Mouse (Mus musculus): ENCODE measurements at regions not wholly inside any gene's neighbourhood (a gene's known extent, or its start where the extent isn't known, plus 50 kb on each side); places are given as distances from the start of the nearest gene placed in this dataset.

DNA sequence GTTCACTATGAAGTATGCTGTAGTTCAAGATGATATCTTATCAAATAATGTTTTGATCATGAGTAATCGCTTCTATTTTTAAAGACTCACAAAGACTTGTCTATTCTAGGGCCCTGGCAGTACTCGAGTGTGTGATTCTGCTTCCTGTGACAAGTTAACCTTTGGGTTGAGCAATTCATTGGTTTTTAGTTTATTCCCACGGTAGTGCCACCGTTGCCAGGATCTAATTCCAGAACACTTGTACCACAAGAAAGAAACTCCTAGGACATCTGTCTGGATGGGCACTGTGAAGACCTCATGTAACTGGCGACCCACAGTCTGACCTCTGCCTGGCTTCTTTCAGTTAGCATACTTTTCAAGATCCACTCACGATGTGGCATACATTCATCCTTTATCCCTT lies 134.7 kb upstream of the Mkln1 start:
- Histone ChIP-seq H3K79me3 (ENCODE audit: low read depth) (no peaks in the 10 kb centered on the region), H3K4me3 (ENCODE audit: insufficient read depth, poor library complexity, severe bottlenecking) (no peak overlapping the region), H3K36me3 (ENCODE audit: control insufficient read depth, insufficient read depth) (no peaks in the 10 kb centered on the region), H3K79me2 (ENCODE audit: control insufficient read depth, insufficient read depth) (no peaks in the 10 kb centered on the region), H3ac (ENCODE audit: control insufficient read depth, insufficient read length, low read depth) (no peak overlapping the region), H3K27me3 (ENCODE audit: control insufficient read depth, insufficient read depth, insufficient read length) (no peaks in the 10 kb centered on the region)
- no peak for TF ChIP-seq CTCF (IDR thresholded peaks at IDR 0.05; ENCODE audit: control insufficient read depth, insufficient read depth, insufficient read length)
- TF ChIP-seq CEBPB (IDR thresholded peaks at IDR 0.05; ENCODE audit: low read depth) = no peak
- TF ChIP-seq MYOG (IDR thresholded peaks at IDR 0.05; ENCODE audit: control insufficient read depth, extremely low read depth, insufficient read length) = no peak
- TF ChIP-seq FOSL1 (IDR thresholded peaks at IDR 0.05; ENCODE audit: insufficient read depth, low read length, poor library complexity, severe bottlenecking) = no peak
- TF ChIP-seq MAX (IDR thresholded peaks at IDR 0.05) = no peak
- TF ChIP-seq USF1 (IDR thresholded peaks at IDR 0.05; ENCODE audit: low read depth) = no peak
- no peak for TF ChIP-seq MYOD1 (IDR thresholded peaks at IDR 0.05; ENCODE audit: control insufficient read depth, insufficient read length, low read depth)

GRCm38 (mm10) chr6:31266441-31267040 lies 132.0 kb upstream of the Mkln1 start:
- Histone ChIP-seq H3K4me3 (ENCODE audit: insufficient read depth, poor library complexity, severe bottlenecking) (no peak overlapping the region), H3K36me3 (ENCODE audit: control insufficient read depth, insufficient read depth) (no peaks in the 10 kb centered on the region), H3ac (ENCODE audit: control insufficient read depth, insufficient read length, low read depth) (no peak overlapping the region), H3K27me3 (ENCODE audit: control insufficient read depth, insufficient read depth, insufficient read length) (no peaks in the 10 kb centered on the region), H3K79me3 (ENCODE audit: low read depth) (no peaks in the 10 kb centered on the region), H3K79me2 (ENCODE audit: control insufficient read depth, insufficient read depth) (no peaks in the 10 kb centered on the region)
- TF ChIP-seq MAX (IDR thresholded peaks at IDR 0.05) = no peak
- no peak for TF ChIP-seq CEBPB (IDR thresholded peaks at IDR 0.05; ENCODE audit: low read depth)
- no peak for TF ChIP-seq FOSL1 (IDR thresholded peaks at IDR 0.05; ENCODE audit: insufficient read depth, low read length, poor library complexity, severe bottlenecking)
- no peak for TF ChIP-seq USF1 (IDR thresholded peaks at IDR 0.05; ENCODE audit: low read depth)
- TF ChIP-seq MYOD1 (IDR thresholded peaks at IDR 0.05; ENCODE audit: control insufficient read depth, insufficient read length, low read depth) = no peak
- no peak for TF ChIP-seq MYOG (IDR thresholded peaks at IDR 0.05; ENCODE audit: control insufficient read depth, extremely low read depth, insufficient read length)
- no peak for TF ChIP-seq CTCF (IDR thresholded peaks at IDR 0.05; ENCODE audit: control insufficient read depth, insufficient read depth, insufficient read length)

GRCm38 (mm10) chr6:31268057-31268456 lies 130.5 kb upstream of the Mkln1 start:
- Histone ChIP-seq H3K4me3 (ENCODE audit: insufficient read depth, poor library complexity, severe bottlenecking) (no peak overlapping the region), H3K27me3 (ENCODE audit: control insufficient read depth, insufficient read depth, insufficient read length) (no peaks in the 10 kb centered on the region), H3ac (ENCODE audit: control insufficient read depth, insufficient read length, low read depth) (no peak overlapping the region), H3K79me3 (ENCODE audit: low read depth) (no peaks in the 10 kb centered on the region), H3K79me2 (ENCODE audit: control insufficient read depth, insufficient read depth) (no peaks in the 10 kb centered on the region), H3K36me3 (ENCODE audit: control insufficient read depth, insufficient read depth) (no peaks in the 10 kb centered on the region)
- TF ChIP-seq MYOG (IDR thresholded peaks at IDR 0.05; ENCODE audit: control insufficient read depth, extremely low read depth, insufficient read length) (no peak), MYOD1 (IDR thresholded peaks at IDR 0.05; ENCODE audit: control insufficient read depth, insufficient read length, low read depth) (no peak), FOSL1 (IDR thresholded peaks at IDR 0.05; ENCODE audit: insufficient read depth, low read length, poor library complexity, severe bottlenecking) (no peak), CEBPB (IDR thresholded peaks at IDR 0.05; ENCODE audit: low read depth) (no peak)

- H3K27me3 ChIP-seq (ENCODE audit: control insufficient read depth, insufficient read depth, insufficient read length) = no peaks in the 10 kb centered on the region
- H3ac ChIP-seq (ENCODE audit: control insufficient read depth, insufficient read length, low read depth) = no peak overlapping the region
Measured at GRCm38 (mm10) chr6:31273816-31274215, 124.7 kb upstream of the Mkln1 start.

GRCm38 (mm10) chr6:31274236-31274635 lies 124.3 kb upstream of the Mkln1 start:
- no peaks in the 10 kb centered on the region for H3K36me3 ChIP-seq (ENCODE audit: control insufficient read depth, insufficient read depth)
- H3K79me2 ChIP-seq (ENCODE audit: control insufficient read depth, insufficient read depth) = no peaks in the 10 kb centered on the region
- no peaks in the 10 kb centered on the region for H3K79me3 ChIP-seq (ENCODE audit: low read depth)
- no peaks in the 10 kb centered on the region for H3K27me3 ChIP-seq (ENCODE audit: control insufficient read depth, insufficient read depth, insufficient read length)
- TF ChIP-seq MYOD1 (IDR thresholded peaks at IDR 0.05; ENCODE audit: control insufficient read depth, insufficient read length, low read depth) = no peak
- no peak for TF ChIP-seq CEBPB (IDR thresholded peaks at IDR 0.05; ENCODE audit: low read depth)
- no peak for TF ChIP-seq MAX (IDR thresholded peaks at IDR 0.05)
- no peak for TF ChIP-seq MYOG (IDR thresholded peaks at IDR 0.05; ENCODE audit: control insufficient read depth, extremely low read depth, insufficient read length)
- no peak for TF ChIP-seq FOSL1 (IDR thresholded peaks at IDR 0.05; ENCODE audit: insufficient read depth, low read length, poor library complexity, severe bottlenecking)
- no peak for TF ChIP-seq USF1 (IDR thresholded peaks at IDR 0.05; ENCODE audit: low read depth)
- TF ChIP-seq CTCF (IDR thresholded peaks at IDR 0.05; ENCODE audit: control insufficient read depth, insufficient read depth, insufficient read length) = no peak
- H3K4me3 ChIP-seq (ENCODE audit: insufficient read depth, poor library complexity, severe bottlenecking) = no peak overlapping the region
- H3ac ChIP-seq (ENCODE audit: control insufficient read depth, insufficient read length, low read depth) = no peak overlapping the region

More at GRCm38 (mm10) chr6:31273816-31274215, 124.7 kb upstream of the Mkln1 start:
- no peak for TF ChIP-seq FOSL1 (IDR thresholded peaks at IDR 0.05; ENCODE audit: insufficient read depth, low read length, poor library complexity, severe bottlenecking)
- TF ChIP-seq MAX (IDR thresholded peaks at IDR 0.05) = no peak
- no peak for TF ChIP-seq CEBPB (IDR thresholded peaks at IDR 0.05; ENCODE audit: low read depth)
- no peak for TF ChIP-seq CTCF (IDR thresholded peaks at IDR 0.05; ENCODE audit: control insufficient read depth, insufficient read depth, insufficient read length)
- no peak for TF ChIP-seq MYOD1 (IDR thresholded peaks at IDR 0.05; ENCODE audit: control insufficient read depth, insufficient read length, low read depth)
- H3K4me3 ChIP-seq (ENCODE audit: insufficient read depth, poor library complexity, severe bottlenecking) = no peak overlapping the region
- no peaks in the 10 kb centered on the region for H3K79me3 ChIP-seq (ENCODE audit: low read depth)
- no peaks in the 10 kb centered on the region for H3K36me3 ChIP-seq (ENCODE audit: control insufficient read depth, insufficient read depth)
- H3K79me2 ChIP-seq (ENCODE audit: control insufficient read depth, insufficient read depth) = no peaks in the 10 kb centered on the region

- no peaks in the 10 kb centered on the region for H3K27me3 ChIP-seq (ENCODE audit: control insufficient read depth, insufficient read depth, insufficient read length)
- no peaks in the 10 kb centered on the region for H3K79me2 ChIP-seq (ENCODE audit: control insufficient read depth, insufficient read depth)
- no peak for TF ChIP-seq MAX (IDR thresholded peaks at IDR 0.05)
- TF ChIP-seq MYOG (IDR thresholded peaks at IDR 0.05; ENCODE audit: control insufficient read depth, extremely low read depth, insufficient read length) = no peak
- no peaks in the 10 kb centered on the region for H3K79me3 ChIP-seq (ENCODE audit: low read depth)
- H3ac ChIP-seq (ENCODE audit: control insufficient read depth, insufficient read length, low read depth) = no peak overlapping the region
- no peak overlapping the region for H3K4me3 ChIP-seq (ENCODE audit: insufficient read depth, poor library complexity, severe bottlenecking)
- H3K36me3 ChIP-seq (ENCODE audit: control insufficient read depth, insufficient read depth) = no peaks in the 10 kb centered on the region
Measured at GRCm38 (mm10) chr6:31277792-31278191, 120.7 kb upstream of the Mkln1 start.

Data from C2C12 (cell line).